Mouse (Mus musculus) kidney, adult 2 months (tissue): ENCODE data around the gene Gan. TPM values are rescaled to one million over a fixed set of nuclear protein-coding genes. Genes with fewer than 3 reads are reported as not detected.

Source experiments
- DNase-seq: peaks from one replicate; pipeline ENCODE4 v3.0.0; 2021
- H3K27ac ChIP-seq: fragments of 200-500 bp; 2 replicates; pipeline ENCODE4 v1.5.1; 2012; ENCODE audit warnings: low read depth, low read length, control low read depth, inconsistent platforms; ENCODE audit not compliant: insufficient read depth
- H3K27me3 ChIP-seq: fragments of 200-500 bp; replicated peaks from 2 replicates; pipeline ENCODE4 v1.6.1; 2012; ENCODE audit warnings: mild to moderate bottlenecking, moderate library complexity, low read length, inconsistent platforms; ENCODE audit not compliant: control insufficient read depth, insufficient read depth
- H3K36me3 ChIP-seq: fragments of 200-500 bp; 2 replicates; pipeline ENCODE4 v1.6.1; 2012; ENCODE audit warnings: mild to moderate bottlenecking, moderate library complexity, low read length, inconsistent platforms; ENCODE audit not compliant: control insufficient read depth, insufficient read depth
- H3K4me1 ChIP-seq: fragments of 200-500 bp; 2 replicates; pipeline ENCODE4 v1.6.1; 2011; ENCODE audit warnings: low read length; ENCODE audit not compliant: control insufficient read depth, insufficient read depth
- H3K4me3 ChIP-seq: fragments of 200-500 bp; 2 replicates; pipeline ENCODE4 v1.5.1; 2011; ENCODE audit warnings: mild to moderate bottlenecking, low read depth, low read length, control low read depth; ENCODE audit not compliant: insufficient read depth
- CTCF ChIP-seq: fragments of 200-500 bp; conservative IDR thresholded peaks from 2 replicates; pipeline ENCODE4 v1.5.1; 2011; ENCODE audit warnings: low read depth, mild to moderate bottlenecking, control low read depth, low read length, moderate library complexity, mixed read lengths; ENCODE audit not compliant: insufficient read depth, insufficient read length
- POLR2A ChIP-seq: fragments of 200-500 bp; IDR thresholded peaks from one replicate; pipeline ENCODE4 v1.6.1; 2011; ENCODE audit warnings: low read depth, low read length, control low read depth
- WGBS: fragments of 180-500 bp; shearing (Covaris S2); methylation state at CpG from one replicate; pipeline ENCODE4 v1.1.7; 2018; 5-methylcytosine and 5-hydroxymethylcytosine counted together
- polyA plus RNA-seq: library from polyadenylated mRNA; depleted of rRNA; stranded (reverse); fragments of >200 nt; gene quantifications from 2 replicates; pipeline ENCODE4 v1.2.3, GENCODE M21; 2012; rRNA removed

The Gan gene
- 3.1 and 3.4 TPM in 2 replicates for polyA plus RNA-seq

- DNase-seq: peak; percentile 50
- under 1% methylated on average over 65 of the region's 65 CpGs for WGBS
- H3K36me3 ChIP-seq: no peaks in the 10 kb centered on the region
- peak within 1 kb of the TSS; percentile 56 for H3K27ac ChIP-seq
- H3K27me3 ChIP-seq: no peaks in the 10 kb centered on the region
- H3K4me3 ChIP-seq: peak within 1 kb of the TSS; percentile 75
- peaks cover 11% of the 10 kb centered on the region for H3K4me1 ChIP-seq
- TF ChIP-seq CTCF (no peak), POLR2A (no peak)
Observed at GRCm38 (mm10) chr8:117158135-117158761, at the start of gene Gan. TSS of gene Gan (plus strand) at chr8:117158135.

DNA sequence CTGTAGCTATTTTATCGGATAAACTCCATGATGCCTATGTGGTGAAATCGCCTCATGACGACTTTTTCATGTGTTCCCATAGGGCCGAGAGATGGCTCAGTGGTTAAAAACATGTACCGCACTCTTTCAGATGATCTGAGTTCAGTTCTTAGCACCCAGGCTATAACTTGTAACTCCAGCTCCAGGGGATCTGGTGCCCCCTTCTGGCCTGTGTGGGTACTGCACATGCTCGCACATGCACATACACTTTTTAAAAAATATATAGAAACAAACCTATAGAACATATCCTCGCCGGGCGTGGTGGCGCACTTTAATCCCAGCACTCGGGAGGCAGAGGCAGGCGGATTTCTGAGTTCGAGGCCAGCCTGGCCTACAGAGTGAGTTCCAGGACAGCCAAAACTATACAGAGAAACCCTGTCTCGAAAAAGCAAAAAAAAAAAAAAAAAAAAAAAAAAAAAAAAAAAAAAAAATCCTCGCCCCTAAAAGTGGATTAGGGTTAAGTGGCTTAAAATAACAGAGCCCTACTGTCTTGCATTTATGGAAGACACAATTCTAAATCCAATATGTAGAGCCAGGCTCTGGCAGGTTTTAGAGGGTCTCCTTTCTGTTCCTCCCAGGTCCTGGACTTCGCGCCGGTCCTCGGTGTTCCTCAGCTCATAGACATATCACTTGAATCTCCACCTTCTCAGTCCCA, 48.8 kb upstream of the Gan start:
- WGBS: 94% methylated on average over 19 of the region's 19 CpGs
- TF ChIP-seq CTCF: peak; percentile 33
- no peak for TF ChIP-seq POLR2A
- DNase-seq: no peak

DNA sequence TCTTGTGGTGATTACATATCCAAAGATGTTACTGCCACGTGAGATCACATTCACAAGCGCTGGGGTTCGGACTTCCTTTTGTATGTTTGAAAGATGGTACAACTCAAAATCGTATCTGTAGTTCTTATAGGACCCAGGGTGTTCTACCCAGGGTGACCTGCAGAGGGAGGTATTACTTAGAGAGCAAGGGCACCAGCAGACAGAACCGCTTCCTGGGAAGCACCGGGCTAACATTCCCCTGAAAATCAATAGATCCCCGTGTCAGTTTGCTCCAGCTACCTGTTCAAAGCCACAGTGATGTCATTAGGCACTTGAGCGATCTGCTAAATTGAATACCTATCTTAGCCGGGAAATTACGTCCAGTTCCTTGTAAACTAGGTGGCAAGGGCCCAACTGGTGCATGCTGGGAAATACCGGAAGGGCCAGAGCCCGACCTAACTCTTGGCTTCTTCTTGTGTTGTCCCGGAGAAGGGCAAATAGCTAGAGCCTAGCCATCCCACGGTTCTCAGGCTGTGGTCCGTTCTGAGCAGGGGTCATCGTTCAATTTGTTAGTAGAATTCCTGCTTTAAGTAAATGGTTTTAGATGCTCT, 48.0 kb upstream of the Gan start:
- Histone ChIP-seq H3K36me3 (no peaks in the 10 kb centered on the region), H3K27ac (no peak overlapping the region), H3K27me3 (no peaks in the 10 kb centered on the region), H3K4me1 (no peaks in the 10 kb centered on the region), H3K4me3 (peak overlapping the region; percentile 18; the same call in 1 of the 2 replicates)
- TF ChIP-seq CTCF: peak; percentile 60
- no peak for TF ChIP-seq POLR2A
- WGBS: 34% methylated on average over 16 of the region's 16 CpGs
- DNase-seq: peak; percentile 83

More for the DNA sequence above, 48.8 kb upstream of the Gan start:
- no peaks in the 10 kb centered on the region for H3K4me1 ChIP-seq
- H3K4me3 ChIP-seq: no peak overlapping the region
- H3K36me3 ChIP-seq: no peaks in the 10 kb centered on the region
- H3K27me3 ChIP-seq: no peaks in the 10 kb centered on the region
- H3K27ac ChIP-seq: no peak overlapping the region

DNA sequence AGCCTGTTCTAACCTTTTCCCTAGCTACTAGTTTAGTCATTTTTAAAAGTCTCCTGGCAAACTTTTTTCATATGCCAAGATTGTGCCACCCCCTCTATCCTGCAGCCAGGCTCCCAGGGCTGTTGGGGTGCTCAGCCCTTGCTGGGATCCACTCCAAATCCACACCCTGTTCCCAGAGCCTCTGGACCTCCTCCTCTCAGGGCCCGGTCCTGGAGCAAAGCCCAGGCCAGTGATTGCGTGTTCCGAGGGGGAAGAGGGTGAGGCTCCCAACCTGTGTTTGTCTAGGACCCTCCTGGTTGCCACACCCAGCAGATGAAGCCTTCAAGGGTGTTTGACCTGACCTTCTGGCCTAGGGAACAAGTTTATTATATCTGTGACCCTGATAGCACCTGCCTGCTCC, 46.3 kb upstream of the Gan start:
- no peak overlapping the region for H3K27ac ChIP-seq
- DNase-seq: no peak
- TF ChIP-seq POLR2A: no peak
- no peak for TF ChIP-seq CTCF
- no peaks in the 10 kb centered on the region for H3K4me1 ChIP-seq
- no peak overlapping the region for H3K4me3 ChIP-seq
- no peaks in the 10 kb centered on the region for H3K36me3 ChIP-seq
- WGBS: 84% methylated on average over 3 of the region's 3 CpGs
- H3K27me3 ChIP-seq: no peaks in the 10 kb centered on the region

DNA sequence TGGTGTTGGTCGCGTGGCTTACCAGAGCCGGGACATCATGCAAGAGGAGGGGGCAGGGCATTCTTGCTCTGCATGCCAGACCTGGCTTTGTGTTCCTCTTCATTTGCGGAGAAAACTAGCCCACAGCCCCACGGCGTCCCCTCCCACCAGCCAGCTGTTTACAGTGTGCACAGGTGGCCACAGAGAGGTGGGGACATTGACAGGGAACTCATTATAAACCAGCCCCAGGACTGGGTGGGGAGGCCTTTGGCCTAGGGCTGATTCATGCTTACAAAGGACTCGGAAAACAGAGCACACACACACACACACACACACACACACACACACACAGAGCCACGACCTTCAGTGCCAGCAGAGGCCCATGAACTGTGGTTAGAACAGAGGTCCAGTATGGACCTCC, 45.7 kb upstream of the Gan start:
- H3K27ac ChIP-seq: no peak overlapping the region
- H3K4me1 ChIP-seq: no peaks in the 10 kb centered on the region
- TF ChIP-seq POLR2A (no peak), CTCF (no peak)
- no peaks in the 10 kb centered on the region for H3K36me3 ChIP-seq
- WGBS: 61% methylated on average over 8 of the region's 8 CpGs
- DNase-seq: no peak
- H3K27me3 ChIP-seq: no peaks in the 10 kb centered on the region
- H3K4me3 ChIP-seq: no peak overlapping the region

- Histone ChIP-seq H3K4me1 (no peaks in the 10 kb centered on the region), H3K36me3 (no peaks in the 10 kb centered on the region), H3K4me3 (no peak overlapping the region), H3K27ac (no peak overlapping the region), H3K27me3 (no peaks in the 10 kb centered on the region)
- no peak for TF ChIP-seq POLR2A
- no peak for TF ChIP-seq CTCF
- no peak for DNase-seq
- WGBS: 53% methylated on average over 6 of the region's 6 CpGs
Observed at GRCm38 (mm10) chr8:117115094-117115493, 42.8 kb upstream of the Gan start.
